Mouse (Mus musculus) cerebellum, adult 2 months (tissue): ENCODE data around the gene Zdhhc18. TPM values are rescaled to one million over a fixed set of nuclear protein-coding genes. Genes with fewer than 3 reads are reported as not detected.
"Not testable (repeated sequence)": the region's sequence is repeated elsewhere in the genome, so short reads cannot be mapped to it uniquely, and the experiment has no call there.

ENCODE experiments used
- DNase-seq, 2 experiments: peaks; one replicate each; pipeline ENCODE4 v3.0.0; 2021
- H3K27ac ChIP-seq: fragments of 200-500 bp; 2 replicates; pipeline ENCODE4 v1.5.1; 2012; ENCODE audit warnings: low read length, control low read depth, inconsistent platforms; ENCODE audit not compliant: insufficient read depth
- H3K27me3 ChIP-seq: fragments of 200-500 bp; 2 replicates; pipeline ENCODE4 v1.6.1; 2012; ENCODE audit warnings: inconsistent platforms, mild to moderate bottlenecking, low read length, moderate library complexity; ENCODE audit not compliant: control insufficient read depth, insufficient read depth
- H3K4me1 ChIP-seq: fragments of 200-500 bp; 2 replicates; pipeline ENCODE4 v1.6.1; 2011; ENCODE audit warnings: low read length; ENCODE audit not compliant: control insufficient read depth, insufficient read depth
- H3K4me3 ChIP-seq: fragments of 200-500 bp; replicated peaks from 2 replicates; pipeline ENCODE3; 2011; ENCODE audit warnings: mild to moderate bottlenecking, low read depth, low read length, control low read depth; ENCODE audit not compliant: insufficient read depth
- CTCF ChIP-seq: fragments of 200-500 bp; IDR thresholded peaks from 2 replicates; pipeline ENCODE4 v1.5.1; 2011; ENCODE audit warnings: low read depth, mild to moderate bottlenecking, control low read depth, low read length, moderate library complexity, borderline replicate concordance; ENCODE audit not compliant: insufficient read depth
- POLR2A ChIP-seq: fragments of 200-500 bp; IDR thresholded peaks from 2 replicates; pipeline ENCODE4 v1.6.1; 2011; ENCODE audit warnings: low read length, control low read depth, borderline replicate concordance; ENCODE audit not compliant: insufficient read depth
- WGBS: fragments of 180-500 bp; shearing (Covaris S2); methylation state at CpG from one replicate; pipeline ENCODE4 v1.1.7; 2018; 5-methylcytosine and 5-hydroxymethylcytosine counted together
- polyA plus RNA-seq: library from polyadenylated mRNA; depleted of rRNA; stranded (reverse); fragments of >200 nt; gene quantifications from 2 replicates; pipeline ENCODE4 v1.2.3, GENCODE M21; 2012

The Zdhhc18 gene
- polyA plus RNA-seq, 1 experiment = 58.7 TPM

DNA sequence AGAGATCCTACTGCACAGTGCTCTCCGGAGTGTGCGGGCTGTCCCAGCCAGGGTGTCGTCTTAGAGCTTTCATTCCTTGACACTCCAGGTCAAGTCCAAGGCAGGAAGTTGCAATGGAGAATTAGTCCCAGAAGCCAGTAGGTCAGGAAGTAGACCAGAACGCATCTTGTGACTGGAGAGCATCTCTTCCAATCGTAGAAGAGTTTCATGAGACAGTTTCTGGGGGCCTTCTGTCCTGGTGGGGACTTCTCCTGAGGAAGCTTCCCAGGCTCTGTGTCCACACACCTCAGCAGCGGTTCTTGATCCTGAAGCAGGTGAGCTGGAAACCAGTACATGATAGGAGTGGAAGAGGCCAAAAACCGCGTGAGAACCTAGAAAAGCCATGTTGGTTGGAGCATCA is 12.5 kb upstream of the Zdhhc18 start:
- no peak for DNase-seq
- H3K27me3 ChIP-seq = no peaks in the 10 kb centered on the region
- no peak overlapping the region for H3K4me3 ChIP-seq
- no peak overlapping the region for H3K27ac ChIP-seq
- H3K4me1 ChIP-seq = peaks cover 25% of the 10 kb centered on the region
- TF ChIP-seq CTCF = no peak
- TF ChIP-seq POLR2A = no peak
- WGBS = 97% methylated on average over 8 of the region's 8 CpGs

DNA sequence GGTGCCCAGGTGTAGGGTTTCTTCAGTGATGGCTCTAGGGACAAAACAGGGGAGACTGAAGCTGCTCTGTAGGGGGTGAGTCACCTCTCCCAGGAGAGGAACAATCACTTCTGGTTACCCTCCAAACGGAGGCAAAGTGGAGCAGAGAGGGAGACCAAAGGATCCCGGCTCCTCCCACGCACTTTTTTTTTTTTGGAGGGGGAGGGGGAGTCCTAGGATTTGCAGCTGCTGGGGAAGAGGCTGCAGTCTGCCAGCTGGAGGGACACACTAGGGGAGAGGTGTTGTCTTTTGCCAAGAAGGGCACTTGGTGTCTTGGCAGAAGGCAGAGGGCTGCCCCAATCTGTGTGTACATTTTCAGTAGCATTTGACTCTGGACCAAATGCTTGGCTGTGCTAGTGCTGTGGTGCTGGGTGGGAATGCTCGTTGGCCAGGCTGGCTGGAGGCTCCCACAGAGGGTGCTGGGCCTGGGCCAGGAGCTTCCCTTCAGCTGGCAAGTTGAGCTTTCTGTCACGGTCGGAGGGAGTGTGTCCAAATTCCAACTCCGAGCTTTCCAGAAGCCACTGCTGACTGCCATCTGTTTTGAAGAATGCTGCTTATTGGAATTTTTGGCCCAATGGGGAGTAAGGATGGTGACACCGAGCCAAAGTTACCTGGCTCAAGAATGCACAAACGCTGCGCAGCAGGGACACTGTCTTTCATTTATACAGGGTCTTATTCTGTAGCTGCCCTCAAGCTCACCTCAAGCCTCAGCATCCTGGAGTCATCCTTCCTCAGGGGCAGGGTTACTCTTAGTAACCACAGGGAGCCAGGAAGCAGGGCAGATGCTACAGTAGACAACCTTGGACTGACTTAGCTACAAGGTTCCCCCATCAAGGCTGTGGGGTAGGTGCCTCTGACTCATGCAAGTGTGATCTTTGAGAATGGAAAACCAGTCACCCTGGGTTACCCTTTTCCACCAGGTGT is 10.5 kb upstream of the Zdhhc18 start:
- Histone ChIP-seq H3K4me1 (peaks cover 25% of the 10 kb centered on the region), H3K27ac (peak overlapping the region; percentile 8), H3K4me3 (no peak overlapping the region), H3K27me3 (no peaks in the 10 kb centered on the region)
- WGBS = 0% methylated on average over 10 of the region's 10 CpGs
- peak; percentile 97 to 98 for DNase-seq
- TF ChIP-seq POLR2A (no peak), CTCF (no peak)

DNA sequence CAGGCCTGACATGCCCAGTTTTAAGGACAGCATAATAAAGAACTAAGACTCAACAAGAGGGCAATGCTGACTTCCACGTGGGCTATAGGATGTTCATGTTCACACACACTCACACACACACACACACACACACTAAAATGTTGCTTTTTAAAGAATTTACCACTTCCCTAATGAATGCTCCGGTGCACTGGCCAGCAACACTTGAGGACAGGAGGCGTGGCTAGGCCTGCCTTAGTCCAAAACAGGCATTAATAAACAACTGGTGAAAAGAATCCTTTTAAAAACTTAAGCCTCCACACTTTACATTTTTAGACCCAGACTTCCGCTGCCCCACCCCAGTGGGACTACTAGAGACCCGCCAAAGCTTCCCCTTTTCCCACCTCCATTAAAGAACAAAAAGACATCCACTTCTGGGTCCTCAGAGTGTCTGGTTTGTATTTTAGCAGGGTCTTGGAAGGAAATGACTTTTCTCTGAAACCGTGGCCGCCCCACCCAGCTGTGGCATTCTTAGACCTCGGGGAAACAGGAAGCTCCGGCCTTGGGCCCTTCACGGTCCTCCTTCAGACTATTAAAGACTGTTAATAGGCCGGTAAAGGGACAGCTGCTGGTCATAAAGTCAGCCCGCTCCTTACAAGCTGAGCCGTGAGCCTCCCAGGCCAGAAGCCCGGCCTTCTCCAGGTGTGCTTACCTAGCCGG is 9.7 kb upstream of the Zdhhc18 start:
- no peak for DNase-seq
- 28% methylated on average over 15 of the region's 15 CpGs for WGBS
- TF ChIP-seq CTCF = no peak
- no peak for TF ChIP-seq POLR2A

DNA sequence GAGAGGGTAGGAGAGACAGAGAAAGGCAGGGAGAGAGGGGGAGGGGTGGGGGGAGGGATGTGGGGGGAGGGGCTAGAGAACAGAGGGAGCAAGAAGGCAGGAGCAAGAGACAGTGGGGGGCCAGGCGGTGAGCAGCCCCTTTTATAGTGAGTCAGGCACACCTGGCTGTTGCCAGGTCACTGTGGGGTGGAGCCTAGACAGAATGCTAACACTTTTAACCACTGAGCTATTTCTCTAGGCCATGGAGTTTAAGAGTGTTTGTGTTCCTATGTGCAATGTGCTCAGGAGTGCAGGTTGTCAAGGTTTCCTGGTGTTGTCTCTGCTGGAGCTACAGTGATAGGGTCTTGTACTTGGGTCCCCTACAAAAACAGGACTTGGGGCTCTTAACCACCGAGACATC is 8.8 kb upstream of the Zdhhc18 start:
- 69% methylated on average over 2 of the region's 2 CpGs for WGBS

More for the DNA sequence above, 9.7 kb upstream of the Zdhhc18 start:
- H3K4me3 ChIP-seq = no peak overlapping the region
- peak overlapping the region; percentile 8 for H3K27ac ChIP-seq
- no peaks in the 10 kb centered on the region for H3K27me3 ChIP-seq
- H3K4me1 ChIP-seq = peaks cover 22% of the 10 kb centered on the region

DNA sequence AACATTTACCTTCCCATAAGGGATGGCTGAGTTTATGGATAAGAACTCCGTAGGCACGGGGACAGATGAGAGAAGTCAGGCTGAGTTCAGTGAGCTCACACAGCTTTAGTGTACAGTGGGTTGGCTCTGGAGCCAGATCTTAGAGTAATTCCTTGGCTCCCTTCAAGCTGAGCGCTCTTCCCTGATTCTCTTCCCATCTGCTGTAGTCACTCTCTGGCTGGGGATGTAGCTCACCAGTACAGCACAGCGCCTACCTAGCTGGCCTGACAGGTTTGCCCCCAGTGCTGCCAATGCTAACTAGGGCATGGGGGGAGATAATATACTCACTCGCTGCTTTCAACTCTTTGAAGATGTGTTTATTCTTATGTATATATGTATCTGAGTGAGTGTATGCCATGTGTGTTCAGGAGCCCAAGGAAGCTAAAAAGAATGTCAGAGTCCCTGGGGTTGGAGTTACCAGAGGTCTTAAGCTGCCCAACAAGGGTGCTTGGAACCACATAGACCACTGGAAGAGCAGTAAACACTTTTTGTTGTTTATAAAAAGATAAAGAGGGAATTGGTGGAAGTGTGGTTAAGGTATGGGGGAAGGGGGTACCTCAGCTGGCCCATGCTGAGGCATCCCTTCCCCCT is 8.0 kb upstream of the Zdhhc18 start:
- 29% methylated on average over 5 of the region's 5 CpGs for WGBS
- Histone ChIP-seq H3K4me1 (peaks cover 22% of the 10 kb centered on the region), H3K27ac (no peak overlapping the region), H3K27me3 (no peaks in the 10 kb centered on the region), H3K4me3 (no peak overlapping the region)
- no peak for DNase-seq
- TF ChIP-seq POLR2A = no peak
- no peak for TF ChIP-seq CTCF

More for the DNA sequence above, 8.8 kb upstream of the Zdhhc18 start:
- no peak for TF ChIP-seq CTCF
- TF ChIP-seq POLR2A = no peak
- no peak overlapping the region for H3K27ac ChIP-seq
- no peak overlapping the region for H3K4me3 ChIP-seq
- no peaks in the 10 kb centered on the region for H3K27me3 ChIP-seq
- no peak for DNase-seq
- peaks cover 22% of the 10 kb centered on the region for H3K4me1 ChIP-seq

DNA sequence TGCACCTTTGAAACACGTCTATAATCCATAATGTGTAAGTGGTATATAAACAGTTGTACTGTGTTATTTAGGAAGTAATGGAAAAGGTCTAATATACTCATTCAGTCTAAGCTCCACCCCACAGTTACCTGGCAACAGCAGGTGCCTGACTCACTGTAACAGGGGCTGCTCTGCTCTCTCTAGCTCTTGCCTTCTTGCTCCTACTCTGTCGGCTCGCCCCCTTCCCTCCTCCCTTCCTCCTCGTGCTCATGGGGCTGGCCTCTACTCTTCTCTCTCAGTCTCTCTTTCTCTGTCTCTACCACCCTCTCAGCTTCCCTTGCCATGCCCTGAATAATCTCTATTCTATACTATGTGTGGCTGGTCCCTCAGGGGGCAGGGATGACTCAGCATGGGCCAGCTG is 7.0 kb upstream of the Zdhhc18 start:
- Histone ChIP-seq H3K4me1 (peaks cover 22% of the 10 kb centered on the region), H3K27ac (no peak overlapping the region), H3K4me3 (no peak overlapping the region), H3K27me3 (no peaks in the 10 kb centered on the region)
- TF ChIP-seq CTCF (no peak), POLR2A (no peak)
- DNase-seq = no peak
- 36% methylated on average over 4 of the region's 4 CpGs for WGBS

DNA sequence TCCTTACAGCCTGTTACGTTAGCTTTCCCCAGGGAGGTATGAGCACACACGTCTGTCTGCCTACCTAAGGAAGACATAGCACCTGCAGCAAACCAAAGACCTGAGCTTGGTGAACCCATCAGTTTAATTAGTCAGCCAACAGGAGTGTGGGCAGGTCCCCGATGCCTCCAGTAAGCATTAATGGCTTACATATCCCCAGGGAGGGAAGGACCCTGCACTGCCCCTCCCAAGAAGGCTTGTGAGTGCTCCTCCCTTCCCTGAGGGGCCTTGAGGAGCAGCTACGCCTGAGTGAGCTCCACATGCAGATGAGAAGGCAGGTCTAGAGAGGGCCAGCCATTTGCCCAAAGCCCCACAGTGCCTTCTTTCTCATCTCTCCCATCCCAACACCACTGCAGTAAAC is 6.3 kb upstream of the Zdhhc18 start:
- no peak for TF ChIP-seq POLR2A
- no peak for TF ChIP-seq CTCF
- no peak for DNase-seq
- WGBS = 82% methylated on average over 4 of the region's 4 CpGs
- Histone ChIP-seq H3K27me3 (no peaks in the 10 kb centered on the region), H3K27ac (no peak overlapping the region), H3K4me1 (peaks cover 22% of the 10 kb centered on the region), H3K4me3 (no peak overlapping the region)

DNA sequence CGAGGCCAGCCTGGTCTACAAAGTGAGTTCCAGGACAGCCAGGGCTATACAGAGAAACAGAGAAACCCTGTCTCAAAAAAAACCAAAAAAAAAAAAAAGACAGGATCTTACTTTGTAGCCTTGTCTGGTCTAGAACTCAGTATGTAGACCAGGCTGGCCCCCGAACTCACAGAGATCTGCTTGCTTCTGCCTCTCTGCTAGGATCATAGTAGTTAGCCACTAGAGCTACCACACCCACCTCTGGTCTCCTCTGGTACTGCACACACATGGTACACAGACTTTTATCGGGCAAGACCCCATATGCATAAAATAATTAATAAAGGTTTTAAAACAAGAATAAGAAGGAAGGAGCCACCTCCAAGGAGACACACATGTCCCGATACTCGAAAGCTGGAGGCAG is 4.1 kb upstream of the Zdhhc18 start:
- not testable (repeated sequence) for DNase-seq, H3K27me3 ChIP-seq, H3K4me3 ChIP-seq, H3K27ac ChIP-seq, H3K4me1 ChIP-seq
- WGBS = 96% methylated on average over 5 of the region's 5 CpGs
